Mouse (Mus musculus): Measurements from ENCODE around the gene Sap25. TPM values are rescaled to one million over a fixed set of nuclear protein-coding genes. Genes with fewer than 3 reads are reported as not detected.
A peak's percentile ranks its signal among the peaks of the same experiment; 100 is the strongest.

The Sap25 gene
- polyA plus RNA-seq, 2 experiments, result 2.3 to 13.7 TPM

- TF ChIP-seq CTCF (IDR thresholded peaks at IDR 0.05; ENCODE audit: low read depth), result no peak
- TF ChIP-seq EP300 (IDR thresholded peaks at IDR 0.05; ENCODE audit: low read depth), result no peak
- Histone ChIP-seq H3K27me3 (ENCODE audit: control insufficient read depth, insufficient read depth, low read length) (no peaks in the 10 kb centered on the region), H3K4me2 (ENCODE audit: low read depth) (no peak overlapping the region), H3K9me3 (ENCODE audit: control insufficient read depth, low read length) (no peaks in the 10 kb centered on the region), H3K4me3 (ENCODE audit: insufficient read depth in 1 of 2, low read depth in 2 of 2, low read length in 2 of 2) (no peak overlapping the region), H3K27ac (peak overlapping the region; percentile 69), H3K9ac (replicated peaks) (no peak overlapping the region), H3K4me1 (replicated peaks; ENCODE audit: control insufficient read depth in 2 of 2, insufficient read depth in 2 of 2, low read length in 1 of 2) (peaks cover 28 to 39% of the 10 kb centered on the region in 2 experiments), H3K36me3 (replicated peaks; ENCODE audit: control insufficient read depth, insufficient read depth, low read depth) (peaks cover 19% of the 10 kb centered on the region)
- DNase-seq (ENCODE audit: low read depth in 3 of 3, low spot score in 3 of 3), result no peak
- ATAC-seq (ENCODE audit: insufficient read depth), result 0 out of 2 replicates have a peak, but pooled peaks have one; percentile 13
- 24% methylated on average over 9 of the region's 9 CpGs for WGBS (ENCODE audit: insufficient replicate concordance)
These were observed 30.5 kb downstream of the Sap25 start for GRCm38 (mm10) chr5:137671443-137672240.

- no peaks in the 10 kb centered on the region for H3K27me3 ChIP-seq (ENCODE audit: control insufficient read depth, insufficient read depth, low read length)
- DNase-seq (ENCODE audit: low read depth in 3 of 3, low spot score in 3 of 3) (no peak), ATAC-seq (ENCODE audit: insufficient read depth) (no peak)
- H3K4me3 ChIP-seq (ENCODE audit: insufficient read depth in 1 of 2, low read depth in 2 of 2, low read length in 2 of 2), result no peak overlapping the region
- peaks cover 28 to 39% of the 10 kb centered on the region in 2 experiments for H3K4me1 ChIP-seq (replicated peaks; ENCODE audit: control insufficient read depth in 2 of 2, insufficient read depth in 2 of 2, low read length in 1 of 2)
- H3K9ac ChIP-seq (replicated peaks), result no peak overlapping the region; the same call in 1 of the 2 replicates
- H3K27ac ChIP-seq, result peak overlapping the region; percentile 69
- H3K36me3 ChIP-seq (replicated peaks; ENCODE audit: control insufficient read depth, insufficient read depth, low read depth), result peaks cover 18% of the 10 kb centered on the region
- H3K4me2 ChIP-seq (ENCODE audit: low read depth), result peak overlapping the region; percentile 59; the same call in 1 of the 2 replicates
- no peaks in the 10 kb centered on the region for H3K9me3 ChIP-seq (ENCODE audit: control insufficient read depth, low read length)
- TF ChIP-seq CTCF (IDR thresholded peaks at IDR 0.05; ENCODE audit: low read depth) (no peak), EP300 (IDR thresholded peaks at IDR 0.05; ENCODE audit: low read depth) (no peak)
- WGBS (ENCODE audit: insufficient replicate concordance), result 78% methylated on average over 5 of the region's 5 CpGs
These were observed 31.2 kb downstream of the Sap25 start for GRCm38 (mm10) chr5:137672361-137672760.

GRCm38 (mm10) chr5:137673015-137673414 is 31.9 kb downstream of the Sap25 start:
- peak; percentile 81 for ATAC-seq (ENCODE audit: insufficient read depth)
- Histone ChIP-seq H3K9me3 (ENCODE audit: control insufficient read depth, low read length) (no peaks in the 10 kb centered on the region), H3K4me3 (ENCODE audit: insufficient read depth in 1 of 2, low read depth in 2 of 2, low read length in 2 of 2) (peak overlapping the region in 1 of 2 experiments; percentile 22; a peak in 2 of 4 replicates), H3K27me3 (ENCODE audit: control insufficient read depth, insufficient read depth, low read length) (no peaks in the 10 kb centered on the region), H3K36me3 (replicated peaks; ENCODE audit: control insufficient read depth, insufficient read depth, low read depth) (peaks cover 13% of the 10 kb centered on the region), H3K27ac (peak overlapping the region; percentile 69), H3K9ac (replicated peaks) (peak overlapping the region; percentile 52), H3K4me1 (replicated peaks; ENCODE audit: control insufficient read depth in 2 of 2, insufficient read depth in 2 of 2, low read length in 1 of 2) (peaks cover 28 to 39% of the 10 kb centered on the region in 2 experiments), H3K4me2 (ENCODE audit: low read depth) (peak overlapping the region; percentile 59)
- WGBS (ENCODE audit: insufficient replicate concordance), result 25% methylated on average over 6 of the region's 6 CpGs
- peak; percentile 64 to 78 (median 73) for DNase-seq (ENCODE audit: low read depth in 3 of 3, low spot score in 3 of 3)
- TF ChIP-seq EP300 (IDR thresholded peaks at IDR 0.05; ENCODE audit: low read depth) (peak; percentile 92), CTCF (IDR thresholded peaks at IDR 0.05; ENCODE audit: low read depth) (no peak)

GRCm38 (mm10) chr5:137674786-137675185 is 33.7 kb downstream of the Sap25 start:
- Histone ChIP-seq H3K4me1 (replicated peaks; ENCODE audit: control insufficient read depth in 2 of 2, insufficient read depth in 2 of 2, low read length in 1 of 2) (peaks cover 28 to 39% of the 10 kb centered on the region in 2 experiments), H3K4me3 (ENCODE audit: insufficient read depth in 1 of 2, low read depth in 2 of 2, low read length in 2 of 2) (no peak overlapping the region), H3K9ac (replicated peaks) (no peak overlapping the region), H3K27ac (no peak overlapping the region; the same call in 1 of the 2 replicates), H3K36me3 (replicated peaks; ENCODE audit: control insufficient read depth, insufficient read depth, low read depth) (peaks cover 19% of the 10 kb centered on the region), H3K9me3 (ENCODE audit: control insufficient read depth, low read length) (no peaks in the 10 kb centered on the region), H3K27me3 (ENCODE audit: control insufficient read depth, insufficient read depth, low read length) (no peaks in the 10 kb centered on the region), H3K4me2 (ENCODE audit: low read depth) (no peak overlapping the region)
- no peak for DNase-seq (ENCODE audit: low read depth in 3 of 3, low spot score in 3 of 3)
- TF ChIP-seq CTCF (IDR thresholded peaks at IDR 0.05; ENCODE audit: low read depth) (no peak), EP300 (IDR thresholded peaks at IDR 0.05; ENCODE audit: low read depth) (no peak)
- WGBS (ENCODE audit: insufficient replicate concordance), result 86% methylated on average over 8 of the region's 8 CpGs
- no peak for ATAC-seq (ENCODE audit: insufficient read depth)

- ATAC-seq (ENCODE audit: insufficient read depth), result no peak
- WGBS (ENCODE audit: insufficient replicate concordance), result 95% methylated on average over 8 of the region's 8 CpGs
- Histone ChIP-seq H3K4me2 (ENCODE audit: low read depth) (no peak overlapping the region), H3K4me3 (ENCODE audit: insufficient read depth in 1 of 2, low read depth in 2 of 2, low read length in 2 of 2) (no peak overlapping the region), H3K9ac (replicated peaks) (no peak overlapping the region), H3K27me3 (ENCODE audit: control insufficient read depth, insufficient read depth, low read length) (no peaks in the 10 kb centered on the region), H3K27ac (no peak overlapping the region), H3K9me3 (ENCODE audit: control insufficient read depth, low read length) (no peaks in the 10 kb centered on the region), H3K4me1 (replicated peaks; ENCODE audit: control insufficient read depth in 2 of 2, insufficient read depth in 2 of 2, low read length in 1 of 2) (peaks cover 27% of the 10 kb centered on the region in 2 experiments), H3K36me3 (replicated peaks; ENCODE audit: control insufficient read depth, insufficient read depth, low read depth) (peaks cover 34% of the 10 kb centered on the region)
- DNase-seq (ENCODE audit: low read depth in 3 of 3, low spot score in 3 of 3), result no peak
- TF ChIP-seq EP300 (IDR thresholded peaks at IDR 0.05; ENCODE audit: low read depth) (no peak), CTCF (IDR thresholded peaks at IDR 0.05; ENCODE audit: low read depth) (no peak)
These were observed 36.7 kb downstream of the Sap25 start for GRCm38 (mm10) chr5:137677859-137678258.

Data from liver, embryonic 14.5 days (tissue).